Mouse (Mus musculus) lung, embryonic 14.5 days (tissue): Measurements from ENCODE around the gene Gm10840. TPM values are rescaled to one million over a fixed set of nuclear protein-coding genes. Genes with fewer than 3 reads are reported as not detected.

Experiments used
- ATAC-seq: fragments of 200-750 bp; cut with Nextera tagmentation; 2 replicates; pipeline ENCODE4 v1.8.0; 2017; ENCODE audit warnings: mild to moderate bottlenecking, moderate TSS enrichment, moderate library complexity; ENCODE audit not compliant: insufficient read depth
- DNase-seq: peaks from one replicate; pipeline ENCODE4 v3.0.0-alpha.2; 2015
- H3K27ac ChIP-seq: fragments of 300-500 bp; sonication (generic); 2 replicates; pipeline ENCODE4 v1.5.1; 2014; ENCODE audit warnings: low read depth, mild to moderate bottlenecking, moderate library complexity
- H3K27me3 ChIP-seq: fragments of 300-500 bp; sonication (generic); 2 replicates; pipeline ENCODE4 v1.6.1; 2014; ENCODE audit warnings: low read length, control low read depth; ENCODE audit not compliant: insufficient read depth
- H3K36me3 ChIP-seq: fragments of 300-500 bp; sonication (generic); 2 replicates; pipeline ENCODE4 v1.6.1; 2014; ENCODE audit warnings: control low read depth; ENCODE audit not compliant: insufficient read depth
- H3K4me1 ChIP-seq: fragments of 300-500 bp; sonication (generic); 2 replicates; pipeline ENCODE4 v1.6.1; 2014; ENCODE audit warnings: antibody characterized with exemption, control low read depth; ENCODE audit not compliant: insufficient read depth
- H3K4me2 ChIP-seq: fragments of 300-500 bp; sonication (generic); 2 replicates; pipeline ENCODE4 v1.6.1; 2014; ENCODE audit warnings: mild to moderate bottlenecking
- H3K4me3 ChIP-seq: fragments of 300-500 bp; sonication (generic); 2 replicates; pipeline ENCODE4 v1.5.1; 2014; ENCODE audit warnings: low read depth, low read length
- H3K9ac ChIP-seq: fragments of 300-500 bp; sonication (generic); 2 replicates; pipeline ENCODE4 v1.6.1; 2014
- H3K9me3 ChIP-seq: fragments of 300-500 bp; sonication (generic); 2 replicates; pipeline ENCODE4 v1.6.1; 2016; ENCODE audit warnings: low read depth, low read length, control low read depth
- CTCF ChIP-seq: IDR thresholded peaks from 2 replicates; pipeline ENCODE4 v1.5.1; 2016; ENCODE audit warnings: antibody characterized with exemption, low read depth
- WGBS: fragments of 180-500 bp; shearing (Covaris S2); extraction: QIAGEN DNeasy Blood & Tissue Kit; methylation state at CpG from one replicate; pipeline ENCODE4 v1.1.7; 2014; 5-methylcytosine and 5-hydroxymethylcytosine counted together
- polyA plus RNA-seq: library from polyadenylated mRNA; unstranded; fragments of >200 nt; fragmentation: Nextera tagmentation; extraction: Ambion mirVana; gene quantifications from 2 replicates; pipeline ENCODE4 v1.2.1, GENCODE M21; 2014

Gene Gm10840
- polyA plus RNA-seq, 1 experiment from 2014 or later: not detected

DNA sequence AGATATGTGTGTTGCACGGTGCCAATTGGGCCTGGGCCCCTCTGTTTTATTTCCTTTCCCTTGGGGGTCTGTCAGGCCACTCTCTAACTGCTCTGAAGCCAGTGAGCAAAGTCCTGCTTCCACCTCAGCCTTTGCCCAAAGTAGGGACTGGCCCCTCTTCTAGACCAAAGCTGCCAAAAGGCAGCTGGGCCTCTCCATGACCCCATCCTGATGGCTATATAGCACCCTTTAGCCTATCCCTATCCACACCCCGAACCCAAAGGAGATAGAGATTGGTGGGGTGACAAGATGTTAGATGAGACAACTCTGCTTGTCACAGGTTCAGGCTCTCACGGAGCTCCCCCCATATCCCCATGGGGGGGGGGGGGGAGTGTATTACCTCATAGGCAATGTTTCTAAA, 4.9 kb upstream of the Gm10840 start:
- H3K4me1 ChIP-seq: no peaks in the 10 kb centered on the region

GRCm38 (mm10) chr11:106156257-106156656, 4.4 kb upstream of the Gm10840 start:
- 70% methylated on average over 1 of the region's 1 CpGs for WGBS
- DNase-seq: no peak
- ATAC-seq: no peak
- peaks cover 73% of the 10 kb centered on the region for H3K36me3 ChIP-seq
- H3K4me2 ChIP-seq: no peak overlapping the region
- no peaks in the 10 kb centered on the region for H3K9me3 ChIP-seq
- H3K9ac ChIP-seq: no peak overlapping the region
- H3K4me3 ChIP-seq: no peak overlapping the region
- TF ChIP-seq CTCF: no peak
- no peaks in the 10 kb centered on the region for H3K27me3 ChIP-seq
- H3K4me1 ChIP-seq: no peaks in the 10 kb centered on the region
- H3K27ac ChIP-seq: no peak overlapping the region

More for the DNA sequence above, 4.9 kb upstream of the Gm10840 start:
- no peaks in the 10 kb centered on the region for H3K9me3 ChIP-seq
- H3K27me3 ChIP-seq: no peaks in the 10 kb centered on the region
- H3K27ac ChIP-seq: no peak overlapping the region
- no peak overlapping the region for H3K4me2 ChIP-seq
- ATAC-seq (no peak), DNase-seq (no peak)
- WGBS: 52% methylated on average over 3 of the region's 3 CpGs
- H3K4me3 ChIP-seq: no peak overlapping the region
- TF ChIP-seq CTCF: no peak
- no peak overlapping the region for H3K9ac ChIP-seq
- peaks cover 78% of the 10 kb centered on the region for H3K36me3 ChIP-seq

DNA sequence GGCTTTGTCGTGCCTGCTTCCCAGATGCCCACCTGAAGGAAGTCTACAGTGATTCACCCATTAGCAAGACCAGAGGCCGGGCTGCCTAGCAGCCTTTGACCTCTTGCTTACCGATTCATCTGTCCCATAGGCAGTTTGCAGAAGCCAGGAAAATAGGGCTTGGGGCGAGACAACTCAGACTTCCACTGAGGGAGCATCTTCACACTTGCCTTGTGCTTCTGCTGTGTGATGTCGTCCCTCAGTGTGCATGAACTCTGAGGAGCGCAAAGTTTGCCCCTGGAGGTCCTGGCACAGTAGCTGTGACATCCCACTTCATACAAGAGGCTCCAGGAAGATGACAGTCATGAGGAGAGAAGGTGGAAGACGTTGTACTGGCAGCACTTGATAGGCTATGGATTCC, 3.5 kb upstream of the Gm10840 start:
- no peaks in the 10 kb centered on the region for H3K4me1 ChIP-seq
- peaks cover 64% of the 10 kb centered on the region for H3K36me3 ChIP-seq
- no peak for TF ChIP-seq CTCF
- no peak overlapping the region for H3K4me2 ChIP-seq
- WGBS: 81% methylated on average over 7 of the region's 7 CpGs
- H3K27ac ChIP-seq: no peak overlapping the region
- no peaks in the 10 kb centered on the region for H3K27me3 ChIP-seq
- ATAC-seq (no peak), DNase-seq (no peak)
- H3K9me3 ChIP-seq: no peaks in the 10 kb centered on the region
- H3K9ac ChIP-seq: no peak overlapping the region
- no peak overlapping the region for H3K4me3 ChIP-seq

DNA sequence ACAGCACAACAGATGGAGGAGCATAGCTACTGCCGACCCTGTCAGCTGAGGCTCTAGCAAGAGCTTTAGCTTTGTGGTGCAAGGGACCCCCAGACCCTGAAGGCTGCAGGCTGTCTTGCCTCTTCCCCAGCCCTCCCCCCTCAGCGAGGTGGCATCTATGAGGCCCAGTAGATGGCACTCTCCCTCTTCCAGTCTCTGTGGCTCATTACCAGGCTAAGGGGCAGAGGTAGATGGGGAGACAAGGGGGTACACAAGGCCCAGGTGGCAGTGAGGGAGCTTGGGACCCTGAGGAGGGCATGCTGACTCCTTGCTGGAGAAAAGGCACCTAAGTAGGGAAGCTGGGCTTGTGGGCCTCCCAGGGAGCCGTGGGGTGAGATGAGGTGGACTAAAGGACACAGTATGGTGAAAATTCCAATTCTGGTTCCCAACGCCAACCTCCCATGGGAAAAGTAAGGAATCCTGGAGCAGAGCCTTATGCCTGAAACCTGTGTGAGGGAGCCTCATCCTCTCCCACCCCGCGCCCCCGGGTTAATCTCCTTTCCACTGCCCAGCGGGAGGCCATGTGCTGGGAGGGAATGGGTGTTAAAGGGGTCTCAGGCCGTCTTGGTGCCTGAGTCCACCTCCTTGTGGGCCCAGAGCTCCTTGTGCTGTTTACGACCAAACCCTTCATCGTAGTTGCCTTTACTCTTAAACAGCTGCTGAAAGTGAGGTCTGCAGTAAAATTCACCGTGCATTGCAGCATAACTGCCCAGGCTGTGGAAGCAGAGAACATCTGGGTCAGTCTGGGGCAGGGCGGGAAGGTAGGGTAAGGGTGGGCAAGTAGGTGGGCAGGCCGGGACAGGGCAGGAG, 2.3 kb upstream of the Gm10840 start:
- peak overlapping the region; percentile 93 for H3K27ac ChIP-seq
- H3K9me3 ChIP-seq: no peaks in the 10 kb centered on the region
- DNase-seq (peak; percentile 28), ATAC-seq (no peak)
- WGBS: 59% methylated on average over 14 of the region's 14 CpGs
- peak overlapping the region; percentile 93 for H3K4me2 ChIP-seq
- peak overlapping the region; percentile 93 for H3K9ac ChIP-seq
- TF ChIP-seq CTCF: peak; percentile 43
- H3K27me3 ChIP-seq: no peaks in the 10 kb centered on the region
- H3K4me3 ChIP-seq: peak overlapping the region; percentile 85
- H3K4me1 ChIP-seq: no peaks in the 10 kb centered on the region
- H3K36me3 ChIP-seq: peaks cover 53% of the 10 kb centered on the region

DNA sequence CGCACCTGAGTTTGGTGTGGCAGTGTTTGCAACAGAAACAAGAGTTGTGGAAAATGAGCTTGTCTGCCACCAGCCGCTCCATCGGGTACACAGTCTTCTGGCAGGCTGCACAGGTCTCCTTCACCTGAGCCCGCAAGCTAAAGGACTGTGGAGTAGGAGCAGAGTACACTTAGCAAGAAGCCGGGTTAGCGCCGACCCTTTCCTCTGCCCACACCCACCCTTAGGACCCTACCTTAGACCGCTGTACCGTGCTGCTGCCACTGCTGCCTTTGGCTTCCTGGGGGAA, 1.8 kb upstream of the Gm10840 start:
- WGBS: 32% methylated on average over 9 of the region's 9 CpGs
- DNase-seq (no peak), ATAC-seq (peak; percentile 9)
- Histone ChIP-seq H3K27ac (peak overlapping the region; percentile 93), H3K36me3 (peaks cover 51% of the 10 kb centered on the region), H3K9me3 (no peaks in the 10 kb centered on the region), H3K27me3 (no peaks in the 10 kb centered on the region), H3K9ac (peak overlapping the region; percentile 93), H3K4me3 (peak overlapping the region; percentile 85), H3K4me2 (peak overlapping the region; percentile 93), H3K4me1 (no peaks in the 10 kb centered on the region)
- TF ChIP-seq CTCF: no peak

DNA sequence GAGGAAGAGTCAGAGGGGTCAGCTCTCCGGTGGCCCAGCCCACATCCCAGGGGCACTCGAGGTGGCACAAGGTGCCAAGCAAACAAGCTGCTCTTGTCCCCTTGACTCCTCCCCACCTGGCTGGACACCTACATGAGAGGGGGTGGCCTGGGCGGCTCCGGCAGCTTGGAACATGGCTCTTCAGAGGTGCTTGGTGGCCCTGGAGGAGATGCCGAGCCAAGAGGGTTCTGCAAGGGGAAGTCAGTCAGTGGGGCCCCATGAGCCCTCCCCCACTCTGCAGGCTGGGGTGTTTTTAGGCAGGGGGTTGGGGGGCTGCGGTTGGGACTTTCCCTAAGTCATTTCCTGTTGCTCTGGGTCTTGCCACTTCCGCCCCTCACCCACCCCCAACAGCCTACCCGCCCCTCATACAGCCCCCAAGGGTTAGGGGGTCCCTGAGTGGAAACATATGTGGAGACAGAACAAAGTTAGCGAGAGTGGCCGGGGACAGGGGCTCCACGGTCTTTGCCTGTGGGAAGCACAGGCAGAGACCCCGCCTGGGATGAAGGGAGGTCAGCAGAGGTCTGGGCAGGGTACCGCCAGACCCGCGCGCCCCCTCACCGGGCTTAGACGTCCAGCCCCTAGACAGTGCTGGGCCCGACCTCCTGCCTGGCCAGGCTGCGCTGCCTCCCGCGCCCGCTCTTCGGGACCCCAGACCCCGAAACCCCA, 1.3 kb upstream of the Gm10840 start:
- H3K4me1 ChIP-seq: no peaks in the 10 kb centered on the region
- peak overlapping the region; percentile 93 for H3K9ac ChIP-seq
- H3K4me2 ChIP-seq: peak overlapping the region; percentile 93
- H3K27ac ChIP-seq: peak overlapping the region; percentile 93
- H3K36me3 ChIP-seq: peaks cover 51% of the 10 kb centered on the region
- DNase-seq: peak; percentile 57
- peak overlapping the region; percentile 85 for H3K4me3 ChIP-seq
- H3K27me3 ChIP-seq: no peaks in the 10 kb centered on the region
- peak; percentile 50 for ATAC-seq
- no peak for TF ChIP-seq CTCF
- under 1% methylated on average over 25 of the region's 25 CpGs for WGBS
- no peaks in the 10 kb centered on the region for H3K9me3 ChIP-seq
